10 mouse cellular contexts compared by ENCODE assay signal in genomic region chr13:54385008-54386004, GRCm38 (mm10). TPM values are rescaled to one million over a fixed set of nuclear protein-coding genes. Genes with fewer than 3 reads are reported as not detected.
A peak's percentile ranks its signal among the peaks of the same experiment; 100 is the strongest.
DNase-seq lines count a peak whose midpoint lies in the region; ATAC-seq and TF ChIP-seq lines count a peak whose summit lies in the region.
"Had no signal": no experiment of that assay in that cellular context is flagged by ENCODE, and none has a peak within 500 bp of the region (broad histone marks: within the 10 kb centered on the region; RNA-seq: fewer than 3 reads in every experiment).

No protein-coding gene starts in this region.

- no peak for TF ChIP-seq EP300 in MEL (IDR thresholded peaks at IDR 0.05; ENCODE audit: low read depth in 1 of 2, low read length in 2 of 2)

- H3K4me3 ChIP-seq in hindbrain, embryonic 13.5 days: no peak overlapping the region
- no peak overlapping the region for H3K4me3 ChIP-seq in hindbrain, embryonic 10.5 days
- H3K4me3 ChIP-seq in MEL (ENCODE audit: control insufficient read depth in 1 of 2, insufficient read depth in 1 of 2, low read depth in 2 of 2, low read length in 2 of 2): peak overlapping the region; percentile 1 to 21; a peak in 2 of 4 replicates
- no peak overlapping the region for H3K4me3 ChIP-seq in intestine, embryonic 16.5 days (ENCODE audit: low read length)
- H3K4me3 ChIP-seq: embryonic facial prominence, embryonic 15.5 days; liver, embryonic 13.5 days had no signal

- no peak for ATAC-seq in hindbrain, embryonic 13.5 days (ENCODE audit: low FRiP score)
- no peak for ATAC-seq in intestine, embryonic 16.5 days

- no peak overlapping the region for H3K4me2 ChIP-seq in hindbrain, embryonic 13.5 days
- H3K4me2 ChIP-seq in intestine, embryonic 16.5 days (ENCODE audit: low read depth, low read length): no peak overlapping the region
- H3K4me2 ChIP-seq: embryonic facial prominence, embryonic 15.5 days; liver, embryonic 13.5 days had no signal

- no peaks in the 10 kb centered on the region for H3K9me3 ChIP-seq in hindbrain, embryonic 13.5 days
- no peaks in the 10 kb centered on the region for H3K9me3 ChIP-seq in hindbrain, embryonic 10.5 days
- no peaks in the 10 kb centered on the region for H3K9me3 ChIP-seq in MEL (replicated peaks; ENCODE audit: insufficient read depth, low read length)
- H3K9me3 ChIP-seq in intestine, embryonic 16.5 days (ENCODE audit: control insufficient read depth, low read length): no peaks in the 10 kb centered on the region
- H3K9me3 ChIP-seq: embryonic facial prominence, embryonic 15.5 days; liver, embryonic 13.5 days had no signal

- no peaks in the 10 kb centered on the region for H3K79me2 ChIP-seq in MEL (ENCODE audit: control insufficient read depth, insufficient read depth, low read length, poor library complexity)

- peak overlapping the region; percentile 19 for H3K27ac ChIP-seq in hindbrain, embryonic 13.5 days
- no peak overlapping the region for H3K27ac ChIP-seq in hindbrain, embryonic 10.5 days
- no peak overlapping the region for H3K27ac ChIP-seq in MEL (ENCODE audit: control insufficient read depth, low read depth, low read length)
- no peak overlapping the region for H3K27ac ChIP-seq in intestine, embryonic 16.5 days (ENCODE audit: low read length)
- H3K27ac ChIP-seq: embryonic facial prominence, embryonic 15.5 days; liver, embryonic 13.5 days had no signal

- H3K27me3 ChIP-seq in hindbrain, embryonic 13.5 days: 0 out of 2 replicates have a peak, but pooled peaks cover 4% of the 10 kb centered on the region
- H3K27me3 ChIP-seq in hindbrain, embryonic 10.5 days (ENCODE audit: insufficient read depth, poor library complexity, severe bottlenecking): no peaks in the 10 kb centered on the region
- no peaks in the 10 kb centered on the region for H3K27me3 ChIP-seq in MEL (ENCODE audit: control insufficient read depth in 1 of 2, insufficient read depth in 2 of 2, low read length in 2 of 2)
- H3K27me3 ChIP-seq in intestine, embryonic 16.5 days (replicated peaks; ENCODE audit: control insufficient read depth, insufficient read depth, low read length): no peaks in the 10 kb centered on the region
- H3K27me3 ChIP-seq: embryonic facial prominence, embryonic 15.5 days; liver, embryonic 13.5 days had no signal

- 0 out of 2 replicates have a peak overlapping the region, but pooled peaks have one; percentile 29 for H3K9ac ChIP-seq in hindbrain, embryonic 13.5 days
- no peak overlapping the region for H3K9ac ChIP-seq in MEL (ENCODE audit: control insufficient read depth, low read depth, low read length, poor library complexity, severe bottlenecking)
- H3K9ac ChIP-seq in intestine, embryonic 16.5 days (ENCODE audit: low read depth, low read length): 0 out of 2 replicates have a peak overlapping the region, but pooled peaks have one; percentile 10
- H3K9ac ChIP-seq: embryonic facial prominence, embryonic 15.5 days; liver, embryonic 13.5 days had no signal

- TF ChIP-seq RAD21 in MEL (IDR thresholded peaks at IDR 0.05; ENCODE audit: low read depth, low read length): no peak

- H3K4me1 ChIP-seq in hindbrain, embryonic 13.5 days (replicated peaks): peaks cover 34% of the 10 kb centered on the region
- H3K4me1 ChIP-seq in hindbrain, embryonic 10.5 days (replicated peaks): peaks cover 15% of the 10 kb centered on the region
- H3K4me1 ChIP-seq in MEL (ENCODE audit: control insufficient read depth in 1 of 2, insufficient read depth in 2 of 2, low read length in 2 of 2): peaks cover 0 to 12% of the 10 kb centered on the region in 2 experiments; a peak in 2 of 4 replicates
- peaks cover 10% of the 10 kb centered on the region; the same call in 1 of the 2 replicates for H3K4me1 ChIP-seq in intestine, embryonic 16.5 days (ENCODE audit: control insufficient read depth, insufficient read depth, low read length)
- H3K4me1 ChIP-seq: liver, embryonic 13.5 days had no signal

- TF ChIP-seq CTCF in MEL (IDR thresholded peaks at IDR 0.05 in 2 of 3, conservative IDR thresholded peaks at IDR 0.05 in 1 of 3; ENCODE audit: control insufficient read depth in 1 of 3, insufficient read depth in 1 of 3, low read depth in 2 of 3, low read length in 3 of 3, poor library complexity in 1 of 3, severe bottlenecking in 1 of 3): no peak

- TF ChIP-seq POLR2A in MEL (IDR thresholded peaks at IDR 0.05; ENCODE audit: control insufficient read depth in 1 of 2, insufficient read depth in 1 of 2, low read depth in 1 of 2, low read length in 2 of 2, poor library complexity in 1 of 2): no peak

- WGBS in hindbrain, embryonic 13.5 days: 72% methylated on average over 18 of the region's 19 CpGs
- WGBS in hindbrain, embryonic 10.5 days: 72% methylated on average over 19 of the region's 19 CpGs
- 46% methylated on average over 19 of the region's 19 CpGs for WGBS in intestine, embryonic 16.5 days

- no peak for DNase-seq in hindbrain, embryonic 10.5 days (ENCODE audit: low spot score)
- DNase-seq in MEL (ENCODE audit: low read depth, low spot score): peak; percentile 54
- peak; percentile 80 for DNase-seq in brain, adult 2 months (ENCODE audit: low read depth, low spot score)
- no peak for DNase-seq in urinary bladder, postnatal 10 days (ENCODE audit: low spot score)
- DNase-seq in adrenal gland, postnatal 14 days: no peak
- DNase-seq: heart, adult 18-20 months; liver, embryonic 13.5 days had no signal

- peaks cover 4% of the 10 kb centered on the region; the same call in 1 of the 2 replicates for H3K36me3 ChIP-seq in hindbrain, embryonic 13.5 days
- 0 out of 2 replicates have a peak, but pooled peaks cover 1% of the 10 kb centered on the region for H3K36me3 ChIP-seq in hindbrain, embryonic 10.5 days
- H3K36me3 ChIP-seq in MEL (ENCODE audit: control insufficient read depth in 1 of 2, insufficient read depth in 2 of 2, low read length in 2 of 2): peaks cover 0 to 6% of the 10 kb centered on the region in 2 experiments; a peak in 2 of 4 replicates
- no peaks in the 10 kb centered on the region for H3K36me3 ChIP-seq in intestine, embryonic 16.5 days (ENCODE audit: control insufficient read depth, insufficient read depth, low read length)
- H3K36me3 ChIP-seq: liver, embryonic 13.5 days had no signal

TF ChIP-seq in MEL, 35 proteins besides CTCF, POLR2A, EP300 and RAD21:
- TF ChIP-seq UBTF (IDR thresholded peaks at IDR 0.05; ENCODE audit: borderline replicate concordance, insufficient read depth, low read depth, low read length): no peak
- TF ChIP-seq BHLHE40 (IDR thresholded peaks at IDR 0.05; ENCODE audit: borderline replicate concordance, low read depth, low read length): no peak
- TF ChIP-seq POLR2AphosphoS5 (IDR thresholded peaks at IDR 0.05; ENCODE audit: borderline replicate concordance, low read depth, low read length): no peak
- no peak for TF ChIP-seq USF1 (IDR thresholded peaks at IDR 0.05; ENCODE audit: low read depth, low read length)
- no peak for TF ChIP-seq TAL1 (IDR thresholded peaks at IDR 0.05; ENCODE audit: low read length)
- TF ChIP-seq CHD2 (IDR thresholded peaks at IDR 0.05; ENCODE audit: low read length): no peak
- no peak for TF ChIP-seq CHD1 (IDR thresholded peaks at IDR 0.05; ENCODE audit: low read depth, low read length)
- TF ChIP-seq MAX (IDR thresholded peaks at IDR 0.05; ENCODE audit: low read length): no peak
- TF ChIP-seq NELFE (IDR thresholded peaks at IDR 0.05; ENCODE audit: low read depth, low read length): no peak
- TF ChIP-seq E2F4 (IDR thresholded peaks at IDR 0.05; ENCODE audit: borderline replicate concordance, low read depth, low read length): no peak
- 0 out of 2 replicates have a peak, but pooled peaks have one; percentile 3 for TF ChIP-seq SMC3 (IDR thresholded peaks at IDR 0.05; ENCODE audit: low read depth, low read length)
- no peak for TF ChIP-seq RCOR1 (IDR thresholded peaks at IDR 0.05; ENCODE audit: low read depth, low read length)
- TF ChIP-seq MYC (IDR thresholded peaks at IDR 0.05; ENCODE audit: low read depth, low read length): no peak
- TF ChIP-seq TBP (IDR thresholded peaks at IDR 0.05; ENCODE audit: low read depth, low read length): peak; percentile 68; the same call in 1 of the 2 replicates
- no peak for TF ChIP-seq MYB (IDR thresholded peaks at IDR 0.05; ENCODE audit: low read depth, low read length)
- TF ChIP-seq MAZ (IDR thresholded peaks at IDR 0.05; ENCODE audit: low read depth, low read length): no peak

RNA-seq across cellular contexts. Expression of gene Cplx2, which starts 14.2 kb away (rescaled TPM):
- 15.8 and 21.2 TPM in 2 replicates for polyA plus RNA-seq in hindbrain, embryonic 13.5 days (2015; fragmentation: Nextera tagmentation; extraction: Ambion mirVana)
- polyA plus RNA-seq in hindbrain, embryonic 10.5 days (2016; fragmentation: Nextera tagmentation; extraction: Ambion mirVana): 6.7 and 10.2 TPM in 2 replicates
- 1.8 and 2.1 TPM in 2 replicates for total RNA-seq in MEL (2012; rRNA removed)
- polyA plus RNA-seq in MEL (2012; ENCODE audit: insufficient read depth in 1 of 2, insufficient read length in 2 of 2, low read depth in 1 of 2, low replicate concordance in 2 of 2, missing spikeins in 1 of 2): 1 to 10 TPM in 1 of 2 experiments, not detected in 1; 4.7 TPM
- 4.1 and 5.1 TPM in 2 replicates for polyA plus RNA-seq in intestine, embryonic 16.5 days (2015; fragmentation: Nextera tagmentation; extraction: Ambion mirVana)
- 29.2 and 35.4 TPM in 2 replicates for total RNA-seq in adrenal gland, postnatal 14 days (2021)

Comparison
In these comparisons a context has a peak if more than half of its experiments do, and no peak if none do; other contexts are left out.
1. H3K4me3 ChIP-seq: peak in MEL (2 of 2); none in hindbrain, embryonic 13.5 days (single experiment), hindbrain, embryonic 10.5 days (single experiment) and intestine, embryonic 16.5 days (single experiment).
2. DNase-seq: peak in MEL (single experiment) and brain, adult 2 months (single experiment); none in hindbrain, embryonic 10.5 days (single experiment), urinary bladder, postnatal 10 days (single experiment) and adrenal gland, postnatal 14 days (single experiment).